Mouse (Mus musculus): ENCODE measurements around the gene Phactr4. TPM values are rescaled to one million over a fixed set of nuclear protein-coding genes. Genes with fewer than 3 reads are reported as not detected.
A peak's percentile ranks its signal among the peaks of the same experiment; 100 is the strongest.

Phactr4 gene
- total and polyA plus RNA-seq, 3 experiments: 7.2 to 79.5 (median 28.7) TPM

DNA sequence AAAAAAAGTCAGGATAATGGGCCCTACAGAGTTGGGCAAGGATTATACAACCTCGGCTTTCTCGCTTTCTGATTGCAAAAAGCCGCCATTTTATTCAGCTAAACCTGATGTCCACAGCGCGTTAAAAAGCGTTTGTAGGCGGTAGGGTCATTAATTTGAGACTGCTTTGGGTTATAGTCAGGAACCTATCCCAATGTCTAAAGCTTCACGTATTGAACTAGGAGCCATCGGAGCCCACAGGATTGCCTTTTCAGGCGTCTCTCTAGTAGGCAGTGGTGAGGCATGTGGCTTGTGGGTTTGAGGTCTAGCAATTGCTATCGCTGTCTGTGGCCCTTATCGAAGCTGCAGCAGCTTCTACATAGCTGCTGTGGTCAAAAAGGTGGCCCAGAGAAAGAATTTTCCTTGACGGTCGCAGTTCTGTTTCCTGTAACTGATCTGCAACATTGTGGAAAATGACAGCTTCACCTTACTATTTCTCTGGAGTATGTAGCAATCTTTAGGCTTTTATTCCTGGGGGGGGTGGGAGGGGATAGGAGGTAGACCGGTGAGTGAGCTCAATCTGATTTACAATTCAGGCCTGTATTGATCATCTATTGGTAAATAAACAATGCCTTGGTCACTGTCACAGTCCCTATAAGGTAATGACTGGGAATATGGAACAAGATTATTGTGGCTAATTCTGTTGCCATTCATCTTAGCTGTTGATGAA is 113.0 kb downstream of the Phactr4 start (continued):
- TF ChIP-seq ZNF384 (IDR thresholded peaks at IDR 0.05; ENCODE audit: low read depth, low read length) (0 out of 2 replicates have a peak, but pooled peaks have one; percentile 35), MYB (IDR thresholded peaks at IDR 0.05; ENCODE audit: low read depth, low read length) (peak; percentile 54; the same call in 1 of the 2 replicates), SIN3A (IDR thresholded peaks at IDR 0.05; ENCODE audit: low read length) (peak; percentile 70), ZMIZ1 (IDR thresholded peaks at IDR 0.05; ENCODE audit: low read depth, low read length) (peak; percentile 68)

DNA sequence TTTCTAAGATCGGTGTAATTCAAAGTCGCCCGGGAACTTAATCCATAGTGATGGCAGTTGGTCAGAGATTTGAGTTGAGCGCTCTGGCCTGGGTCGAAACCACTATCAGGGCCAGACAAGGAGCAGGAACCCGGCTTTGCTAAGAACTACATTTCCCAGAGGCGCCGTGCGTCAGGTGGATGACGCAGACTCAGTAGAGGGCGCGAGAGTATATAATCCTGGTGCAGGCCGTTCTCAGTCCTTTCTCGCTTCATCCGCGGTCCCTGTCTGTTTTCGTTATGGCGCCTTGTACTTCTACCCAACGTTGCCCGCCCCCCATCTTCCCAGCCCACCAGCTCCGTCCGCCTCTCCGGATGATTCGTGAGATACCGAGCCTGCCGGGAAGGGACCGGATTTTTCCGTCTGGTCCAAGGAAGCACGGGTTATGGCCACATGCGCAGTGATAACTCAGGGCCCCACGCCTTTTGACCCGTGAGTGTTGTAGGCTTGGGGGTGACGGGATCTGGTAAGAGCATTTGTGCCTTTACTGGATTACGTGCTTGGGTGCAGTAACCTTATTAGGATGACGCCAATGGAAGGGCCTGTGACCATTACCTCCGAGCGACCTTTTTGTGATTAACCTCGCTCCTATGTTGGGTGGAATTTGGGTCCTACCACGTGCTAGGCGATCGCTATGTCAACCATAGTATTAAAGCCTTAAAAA is 113.7 kb downstream of the Phactr4 start:
- peaks cover 12 to 22% of the 10 kb centered on the region in 2 experiments for H3K36me3 ChIP-seq (ENCODE audit: control insufficient read depth in 1 of 2, insufficient read depth in 2 of 2, low read length in 2 of 2)
- peak overlapping the region; percentile 98 for H3K9ac ChIP-seq (ENCODE audit: control insufficient read depth, low read depth, low read length, poor library complexity, severe bottlenecking)
- peaks cover 0 to 20% of the 10 kb centered on the region in 2 experiments; a peak in 2 of 4 replicates for H3K4me1 ChIP-seq (ENCODE audit: control insufficient read depth in 1 of 2, insufficient read depth in 2 of 2, low read length in 2 of 2)
- H3K4me3 ChIP-seq (ENCODE audit: control insufficient read depth in 1 of 2, insufficient read depth in 1 of 2, low read depth in 2 of 2, low read length in 2 of 2): peak overlapping the region; percentile 52 to 89
- peak overlapping the region; percentile 98 for H3K27ac ChIP-seq (ENCODE audit: control insufficient read depth, low read depth, low read length)
- DNase-seq (ENCODE audit: low read depth, low spot score): peak; percentile 96
- H3K27me3 ChIP-seq (ENCODE audit: control insufficient read depth in 1 of 2, insufficient read depth in 2 of 2, low read length in 2 of 2): no peaks in the 10 kb centered on the region
- no peaks in the 10 kb centered on the region for H3K9me3 ChIP-seq (replicated peaks; ENCODE audit: insufficient read depth, low read length)
- peaks cover 18% of the 10 kb centered on the region for H3K79me2 ChIP-seq (ENCODE audit: control insufficient read depth, insufficient read depth, low read length, poor library complexity)
- no peak; the same call in none of the 2 replicates for TF ChIP-seq MYC (IDR thresholded peaks at IDR 0.05; ENCODE audit: low read depth, low read length)
- no peak for TF ChIP-seq UBTF (IDR thresholded peaks at IDR 0.05; ENCODE audit: borderline replicate concordance, insufficient read depth, low read depth, low read length)
- no peak for TF ChIP-seq E2F4 (IDR thresholded peaks at IDR 0.05; ENCODE audit: borderline replicate concordance, low read depth, low read length)
- no peak for TF ChIP-seq MAFK (IDR thresholded peaks at IDR 0.05; ENCODE audit: borderline replicate concordance, low read depth, low read length)
- peak; percentile 87 for TF ChIP-seq SIN3A (IDR thresholded peaks at IDR 0.05; ENCODE audit: low read length)
- TF ChIP-seq POLR2A (IDR thresholded peaks at IDR 0.05; ENCODE audit: control insufficient read depth in 1 of 2, insufficient read depth in 1 of 2, low read depth in 1 of 2, low read length in 2 of 2, poor library complexity in 1 of 2): peak; percentile 98 to 99
- no peak; the same call in 1 of the 2 replicates for TF ChIP-seq ETS1 (IDR thresholded peaks at IDR 0.05; ENCODE audit: low read depth, low read length)
- TF ChIP-seq NELFE (IDR thresholded peaks at IDR 0.05; ENCODE audit: low read depth, low read length): peak; percentile 100
- no peak for TF ChIP-seq CTCF (IDR thresholded peaks at IDR 0.05 in 2 of 3, conservative IDR thresholded peaks at IDR 0.05 in 1 of 3; ENCODE audit: control insufficient read depth in 1 of 3, insufficient read depth in 1 of 3, low read depth in 2 of 3, low read length in 3 of 3, poor library complexity in 1 of 3, severe bottlenecking in 1 of 3)
- TF ChIP-seq MEF2A (IDR thresholded peaks at IDR 0.05; ENCODE audit: extremely low read depth, insufficient replicate concordance, low read depth, low read length, poor library complexity, severe bottlenecking): no peak
- TF ChIP-seq MXI1 (IDR thresholded peaks at IDR 0.05; ENCODE audit: low read depth, low read length): peak; percentile 77
- peak; percentile 73 for TF ChIP-seq USF1 (IDR thresholded peaks at IDR 0.05; ENCODE audit: low read depth, low read length)
- peak; percentile 94 for TF ChIP-seq KAT2A (conservative IDR thresholded peaks at IDR 0.05; ENCODE audit: low read depth, low read length)
- TF ChIP-seq POLR2AphosphoS2 (IDR thresholded peaks at IDR 0.05; ENCODE audit: low read length): peak; percentile 98
- TF ChIP-seq MYB (IDR thresholded peaks at IDR 0.05; ENCODE audit: low read depth, low read length): no peak
- peak; percentile 84 for TF ChIP-seq TCF12 (IDR thresholded peaks at IDR 0.05; ENCODE audit: low read depth, low read length)
- TF ChIP-seq JUND (IDR thresholded peaks at IDR 0.05; ENCODE audit: low read depth, low read length): no peak
- peak; percentile 70 for TF ChIP-seq ELF1 (IDR thresholded peaks at IDR 0.05; ENCODE audit: low read depth, low read length)
- 0 out of 2 replicates have a peak, but pooled peaks have one; percentile 11 for TF ChIP-seq GATA1 (IDR thresholded peaks at IDR 0.05; ENCODE audit: low read depth, low read length)
- TF ChIP-seq ZNF384 (IDR thresholded peaks at IDR 0.05; ENCODE audit: low read depth, low read length): peak; percentile 74
- peak; percentile 77 for TF ChIP-seq NRF1 (IDR thresholded peaks at IDR 0.05; ENCODE audit: insufficient read depth, low read depth, low read length, poor library complexity, severe bottlenecking)
- 0 out of 2 replicates have a peak, but pooled peaks have one; percentile 10 for TF ChIP-seq TAL1 (IDR thresholded peaks at IDR 0.05; ENCODE audit: low read length)
- TF ChIP-seq MAZ (IDR thresholded peaks at IDR 0.05; ENCODE audit: low read depth, low read length): no peak
- no peak for TF ChIP-seq RCOR1 (IDR thresholded peaks at IDR 0.05; ENCODE audit: low read depth, low read length)
- TF ChIP-seq HCFC1 (IDR thresholded peaks at IDR 0.05; ENCODE audit: low read depth, low read length): peak; percentile 98
- TF ChIP-seq USF2 (IDR thresholded peaks at IDR 0.05; ENCODE audit: borderline replicate concordance in 1 of 2, insufficient read depth in 1 of 2, low read depth in 1 of 2, low read length in 2 of 2): no peak
- TF ChIP-seq POLR2AphosphoS5 (IDR thresholded peaks at IDR 0.05; ENCODE audit: borderline replicate concordance, low read depth, low read length): peak; percentile 98; the same call in 1 of the 2 replicates
- TF ChIP-seq ZMIZ1 (IDR thresholded peaks at IDR 0.05; ENCODE audit: low read depth, low read length): peak; percentile 98
- TF ChIP-seq EP300 (IDR thresholded peaks at IDR 0.05; ENCODE audit: low read depth in 1 of 2, low read length in 2 of 2): no peak
- peak; percentile 67 for TF ChIP-seq MAX (IDR thresholded peaks at IDR 0.05; ENCODE audit: low read length)
- no peak for TF ChIP-seq SMC3 (IDR thresholded peaks at IDR 0.05; ENCODE audit: low read depth, low read length)
